Mouse (Mus musculus): ENCODE data around the gene Dctn1. TPM values are rescaled to one million over a fixed set of nuclear protein-coding genes. Genes with fewer than 3 reads are reported as not detected.

Gene Dctn1
- polyA plus RNA-seq, 1 experiment from 2014 or later = 82.1 TPM

- Histone ChIP-seq H3K9ac (peak overlapping the region; percentile 76), H3K9me3 (no peaks in the 10 kb centered on the region), H3K27ac (peak overlapping the region; percentile 99), H3K4me3 (replicated peaks) (peak overlapping the region; percentile 52), H3K4me2 (replicated peaks) (peak overlapping the region; percentile 75), H3K4me1 (replicated peaks) (peaks cover 49% of the 10 kb centered on the region), H3K27me3 (replicated peaks) (no peaks in the 10 kb centered on the region), H3K36me3 (no peaks in the 10 kb centered on the region)
- 1% methylated on average over 11 of the region's 11 CpGs for WGBS
- peak; percentile 23 for ATAC-seq
Measured at GRCm38 (mm10) chr6:83138056-83138455, 27.7 kb upstream of the Dctn1 start.

- WGBS = 91% methylated on average over 8 of the region's 8 CpGs
- H3K36me3 ChIP-seq = no peaks in the 10 kb centered on the region
- H3K27me3 ChIP-seq (replicated peaks) = no peaks in the 10 kb centered on the region
- H3K27ac ChIP-seq = no peak overlapping the region
- peaks cover 42% of the 10 kb centered on the region for H3K4me1 ChIP-seq (replicated peaks)
- no peak overlapping the region for H3K4me2 ChIP-seq (replicated peaks)
- no peak for ATAC-seq
- H3K4me3 ChIP-seq (replicated peaks) = no peak overlapping the region
- no peaks in the 10 kb centered on the region for H3K9me3 ChIP-seq
- H3K9ac ChIP-seq = no peak overlapping the region
Measured at GRCm38 (mm10) chr6:83140044-83140443, 25.7 kb upstream of the Dctn1 start.

GRCm38 (mm10) chr6:83141636-83142035, 24.1 kb upstream of the Dctn1 start:
- H3K4me2 ChIP-seq (replicated peaks) = peak overlapping the region; percentile 63
- no peak for ATAC-seq
- H3K4me3 ChIP-seq (replicated peaks) = no peak overlapping the region
- WGBS = 46% methylated on average over 4 of the region's 4 CpGs
- peak overlapping the region; percentile 45; the same call in 1 of the 2 replicates for H3K9ac ChIP-seq
- peaks cover 26% of the 10 kb centered on the region for H3K4me1 ChIP-seq (replicated peaks)
- H3K36me3 ChIP-seq = no peaks in the 10 kb centered on the region
- no peak overlapping the region for H3K27ac ChIP-seq
- H3K9me3 ChIP-seq = no peaks in the 10 kb centered on the region
- H3K27me3 ChIP-seq (replicated peaks) = no peaks in the 10 kb centered on the region

- peaks cover 26% of the 10 kb centered on the region for H3K4me1 ChIP-seq (replicated peaks)
- no peaks in the 10 kb centered on the region for H3K9me3 ChIP-seq
- no peak for ATAC-seq
- peak overlapping the region; percentile 45; the same call in 1 of the 2 replicates for H3K9ac ChIP-seq
- peaks cover 6% of the 10 kb centered on the region; the same call in 1 of the 2 replicates for H3K36me3 ChIP-seq
- no peak overlapping the region for H3K27ac ChIP-seq
- H3K4me2 ChIP-seq (replicated peaks) = peak overlapping the region; percentile 63
- H3K27me3 ChIP-seq (replicated peaks) = no peaks in the 10 kb centered on the region
- H3K4me3 ChIP-seq (replicated peaks) = peak overlapping the region; percentile 19
- WGBS = 11% methylated on average over 41 of the region's 41 CpGs
Measured at GRCm38 (mm10) chr6:83142211-83142731, 23.4 kb upstream of the Dctn1 start.

DNA sequence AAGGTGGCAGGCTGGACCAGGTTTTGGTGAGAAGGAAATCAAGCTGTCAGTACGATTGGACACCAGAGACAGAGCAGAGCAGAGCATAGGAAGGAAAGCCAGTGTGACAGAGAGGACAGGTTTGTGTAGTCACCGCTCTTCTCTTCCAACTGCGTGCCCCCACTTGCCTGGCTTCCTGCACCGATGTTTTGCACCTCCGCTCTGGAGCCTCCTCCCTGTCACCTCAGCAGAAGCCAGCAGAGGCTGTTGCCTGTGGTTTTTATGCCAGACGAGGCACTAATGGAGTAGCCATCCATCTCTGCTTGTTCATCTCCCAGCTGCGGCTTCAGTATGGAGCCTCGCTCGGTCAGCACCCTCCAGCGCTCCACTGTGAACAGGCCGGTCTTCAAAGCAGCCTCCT, 22.8 kb upstream of the Dctn1 start:
- Histone ChIP-seq H3K27me3 (replicated peaks) (no peaks in the 10 kb centered on the region), H3K9me3 (no peaks in the 10 kb centered on the region), H3K27ac (no peak overlapping the region), H3K9ac (no peak overlapping the region), H3K36me3 (peaks cover 10% of the 10 kb centered on the region; the same call in 1 of the 2 replicates), H3K4me2 (replicated peaks) (no peak overlapping the region), H3K4me3 (replicated peaks) (no peak overlapping the region), H3K4me1 (replicated peaks) (peaks cover 24% of the 10 kb centered on the region)
- 60% methylated on average over 11 of the region's 11 CpGs for WGBS
- ATAC-seq = no peak

- no peak overlapping the region for H3K9ac ChIP-seq
- H3K36me3 ChIP-seq = peaks cover 19% of the 10 kb centered on the region; the same call in 1 of the 2 replicates
- H3K4me2 ChIP-seq (replicated peaks) = no peak overlapping the region
- 62% methylated on average over 2 of the region's 2 CpGs for WGBS
- ATAC-seq = no peak
- peaks cover 12% of the 10 kb centered on the region for H3K4me1 ChIP-seq (replicated peaks)
- no peak overlapping the region for H3K4me3 ChIP-seq (replicated peaks)
- H3K27ac ChIP-seq = no peak overlapping the region
- no peaks in the 10 kb centered on the region for H3K9me3 ChIP-seq
- H3K27me3 ChIP-seq (replicated peaks) = no peaks in the 10 kb centered on the region
Measured at GRCm38 (mm10) chr6:83145209-83145608, 20.5 kb upstream of the Dctn1 start.

GRCm38 (mm10) chr6:83145805-83146204, 19.9 kb upstream of the Dctn1 start:
- ATAC-seq = no peak
- WGBS = 63% methylated on average over 9 of the region's 9 CpGs
- Histone ChIP-seq H3K27me3 (replicated peaks) (no peaks in the 10 kb centered on the region), H3K4me1 (replicated peaks) (peaks cover 12% of the 10 kb centered on the region), H3K9me3 (no peaks in the 10 kb centered on the region), H3K36me3 (peaks cover 19% of the 10 kb centered on the region; the same call in 1 of the 2 replicates), H3K9ac (no peak overlapping the region), H3K4me3 (replicated peaks) (no peak overlapping the region), H3K27ac (no peak overlapping the region), H3K4me2 (replicated peaks) (no peak overlapping the region)

DNA sequence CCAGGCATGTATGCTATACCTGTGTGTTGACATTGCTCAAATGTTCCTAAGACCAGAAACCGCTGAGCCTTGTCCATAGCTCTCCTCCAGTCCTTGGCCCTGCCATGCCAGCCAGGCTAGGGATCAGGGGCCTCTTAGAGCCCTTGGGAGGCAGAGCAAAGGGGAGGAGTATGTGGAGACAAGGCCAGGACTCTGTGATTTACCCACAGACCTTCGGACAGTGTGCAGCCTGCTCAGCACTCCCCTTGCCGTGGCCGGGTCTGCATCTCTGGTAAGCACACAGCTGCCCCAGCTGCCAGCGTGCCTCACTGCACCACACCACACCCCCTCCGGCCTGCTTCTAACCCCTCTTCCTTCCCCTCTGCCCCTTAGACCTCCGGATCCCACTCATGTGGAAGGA, 18.4 kb upstream of the Dctn1 start:
- H3K9ac ChIP-seq = no peak overlapping the region
- no peak overlapping the region for H3K4me3 ChIP-seq (replicated peaks)
- H3K36me3 ChIP-seq = peaks cover 24% of the 10 kb centered on the region; the same call in 1 of the 2 replicates
- ATAC-seq = no peak
- 68% methylated on average over 7 of the region's 7 CpGs for WGBS
- H3K27ac ChIP-seq = no peak overlapping the region
- no peaks in the 10 kb centered on the region for H3K27me3 ChIP-seq (replicated peaks)
- H3K4me2 ChIP-seq (replicated peaks) = no peak overlapping the region
- no peaks in the 10 kb centered on the region for H3K9me3 ChIP-seq
- H3K4me1 ChIP-seq (replicated peaks) = peaks cover 3% of the 10 kb centered on the region

GRCm38 (mm10) chr6:83151721-83152120, 14.0 kb upstream of the Dctn1 start:
- peaks cover 24% of the 10 kb centered on the region; the same call in 1 of the 2 replicates for H3K36me3 ChIP-seq
- WGBS = 46% methylated on average over 8 of the region's 8 CpGs
- H3K9me3 ChIP-seq = no peaks in the 10 kb centered on the region
- no peak overlapping the region for H3K9ac ChIP-seq
- H3K4me1 ChIP-seq (replicated peaks) = peaks cover 5% of the 10 kb centered on the region
- no peak overlapping the region for H3K4me3 ChIP-seq (replicated peaks)
- H3K27ac ChIP-seq = no peak overlapping the region
- no peaks in the 10 kb centered on the region for H3K27me3 ChIP-seq (replicated peaks)
- no peak for ATAC-seq
- H3K4me2 ChIP-seq (replicated peaks) = no peak overlapping the region

- Histone ChIP-seq H3K4me3 (replicated peaks) (no peak overlapping the region), H3K27me3 (replicated peaks) (no peaks in the 10 kb centered on the region), H3K36me3 (peaks cover 14% of the 10 kb centered on the region; the same call in 1 of the 2 replicates), H3K4me1 (replicated peaks) (peaks cover 5% of the 10 kb centered on the region), H3K4me2 (replicated peaks) (no peak overlapping the region), H3K9me3 (no peaks in the 10 kb centered on the region), H3K9ac (no peak overlapping the region), H3K27ac (no peak overlapping the region)
- WGBS = 85% methylated on average over 12 of the region's 12 CpGs
- ATAC-seq = 0 out of 2 replicates have a peak, but pooled peaks have one; percentile 11
Measured at GRCm38 (mm10) chr6:83153038-83153437, 12.7 kb upstream of the Dctn1 start.

GRCm38 (mm10) chr6:83153485-83153884, 12.2 kb upstream of the Dctn1 start:
- ATAC-seq = peak; percentile 60

GRCm38 (mm10) chr6:83155552-83156238, 10.0 kb upstream of the Dctn1 start:
- Histone ChIP-seq H3K4me1 (replicated peaks) (peaks cover 5% of the 10 kb centered on the region), H3K9me3 (no peaks in the 10 kb centered on the region), H3K27me3 (replicated peaks) (peaks cover 3% of the 10 kb centered on the region), H3K27ac (no peak overlapping the region), H3K4me3 (replicated peaks) (peak overlapping the region; percentile 50), H3K9ac (peak overlapping the region; percentile 20), H3K4me2 (replicated peaks) (peak overlapping the region; percentile 75), H3K36me3 (peaks cover 5% of the 10 kb centered on the region; the same call in 1 of the 2 replicates)
- peak; percentile 23 for ATAC-seq
- 9% methylated on average over 23 of the region's 23 CpGs for WGBS

More at GRCm38 (mm10) chr6:83153485-83153884, 12.2 kb upstream of the Dctn1 start:
- Histone ChIP-seq H3K4me1 (replicated peaks) (peaks cover 5% of the 10 kb centered on the region), H3K9ac (no peak overlapping the region), H3K4me2 (replicated peaks) (no peak overlapping the region), H3K27ac (no peak overlapping the region), H3K36me3 (peaks cover 14% of the 10 kb centered on the region; the same call in 1 of the 2 replicates), H3K27me3 (replicated peaks) (no peaks in the 10 kb centered on the region), H3K4me3 (replicated peaks) (no peak overlapping the region), H3K9me3 (no peaks in the 10 kb centered on the region)
- WGBS = 69% methylated on average over 5 of the region's 5 CpGs
